Mouse (Mus musculus): Measurements from ENCODE around the gene Id2. TPM values are rescaled to one million over a fixed set of nuclear protein-coding genes. Genes with fewer than 3 reads are reported as not detected.

Id2 gene
- total RNA-seq, 2 experiments from 2014 or later = 3.2 to 4.5 TPM

GRCm38 (mm10) chr12:25083260-25084178 is 13.4 kb downstream of the Id2 start:
- no peak for DNase-seq

- DNase-seq = no peak
Measured at GRCm38 (mm10) chr12:25074344-25074743, 22.6 kb downstream of the Id2 start.

GRCm38 (mm10) chr12:25073374-25073773 is 23.6 kb downstream of the Id2 start:
- no peak for DNase-seq

- no peak for DNase-seq
Measured at GRCm38 (mm10) chr12:25062264-25062663, 34.7 kb downstream of the Id2 start.

- no peak for DNase-seq
Measured at GRCm38 (mm10) chr12:25060901-25061300, 36.0 kb downstream of the Id2 start.

- no peak for DNase-seq
Measured at GRCm38 (mm10) chr12:25059487-25060200, 37.3 kb downstream of the Id2 start.

GRCm38 (mm10) chr12:25054963-25055362 is 42.0 kb downstream of the Id2 start:
- no peak for DNase-seq

- no peak for DNase-seq
Measured at GRCm38 (mm10) chr12:25054511-25054910, 42.4 kb downstream of the Id2 start.

GRCm38 (mm10) chr12:25049253-25049652 is 47.7 kb downstream of the Id2 start:
- DNase-seq = no peak

- no peak for DNase-seq
Measured at GRCm38 (mm10) chr12:25044579-25044978, 52.4 kb downstream of the Id2 start.

GRCm38 (mm10) chr12:25044056-25044455 is 52.9 kb downstream of the Id2 start:
- no peak for DNase-seq

Other genes with a start within 250 kb of the Id2 start
- 10 to 100 TPM; 43.8 to 50.9 TPM for gene Kidins220, start 122.2 kb downstream of the Id2 start, total RNA-seq (2021)